Mouse (Mus musculus): Measurements from ENCODE around the gene Pik3r6. TPM values are rescaled to one million over a fixed set of nuclear protein-coding genes. Genes with fewer than 3 reads are reported as not detected.

The Pik3r6 gene
- polyA plus RNA-seq, 2 experiments, result 2.2 to 2.9 TPM

GRCm38 (mm10) chr11:68485206-68485942, 17.4 kb upstream of the Pik3r6 start:
- Histone ChIP-seq H3K27me3 (ENCODE audit: control insufficient read depth, insufficient read depth, low read length) (no peaks in the 10 kb centered on the region), H3K9ac (ENCODE audit: low read depth, low read length, severe bottlenecking) (no peak overlapping the region), H3K4me1 (ENCODE audit: control insufficient read depth, insufficient read depth, low read length) (no peaks in the 10 kb centered on the region), H3K9me3 (ENCODE audit: control insufficient read depth, low read length) (no peaks in the 10 kb centered on the region), H3K4me3 (replicated peaks; ENCODE audit: low read length) (no peak overlapping the region), H3K4me2 (replicated peaks; ENCODE audit: low read depth, low read length, severe bottlenecking) (no peak overlapping the region), H3K27ac (replicated peaks; ENCODE audit: low read depth, low read length) (no peak overlapping the region), H3K36me3 (ENCODE audit: control insufficient read depth, insufficient read depth, low read length) (no peaks in the 10 kb centered on the region)
- DNase-seq (ENCODE audit: low spot score) (peak; percentile 79), ATAC-seq (ENCODE audit: low FRiP score, low read depth) (no peak)
- no peak for TF ChIP-seq POLR2A (IDR thresholded peaks at IDR 0.05; ENCODE audit: borderline replicate concordance, extremely low read depth, insufficient read depth, insufficient read length)
- WGBS, result 36% methylated on average over 8 of the region's 8 CpGs

- Histone ChIP-seq H3K4me2 (replicated peaks; ENCODE audit: low read depth, low read length, severe bottlenecking) (no peak overlapping the region), H3K36me3 (ENCODE audit: control insufficient read depth, insufficient read depth, low read length) (no peaks in the 10 kb centered on the region), H3K27me3 (ENCODE audit: control insufficient read depth, insufficient read depth, low read length) (no peaks in the 10 kb centered on the region), H3K9ac (ENCODE audit: low read depth, low read length, severe bottlenecking) (no peak overlapping the region), H3K9me3 (ENCODE audit: control insufficient read depth, low read length) (no peaks in the 10 kb centered on the region), H3K4me3 (replicated peaks; ENCODE audit: low read length) (no peak overlapping the region), H3K4me1 (ENCODE audit: control insufficient read depth, insufficient read depth, low read length) (no peaks in the 10 kb centered on the region), H3K27ac (replicated peaks; ENCODE audit: low read depth, low read length) (no peak overlapping the region)
- ATAC-seq (ENCODE audit: low FRiP score, low read depth) (no peak), DNase-seq (ENCODE audit: low spot score) (no peak)
- TF ChIP-seq POLR2A (IDR thresholded peaks at IDR 0.05; ENCODE audit: borderline replicate concordance, extremely low read depth, insufficient read depth, insufficient read length), result no peak
- WGBS, result 93% methylated on average over 3 of the region's 3 CpGs
These were observed 16.7 kb upstream of the Pik3r6 start for GRCm38 (mm10) chr11:68486093-68486492.

- Histone ChIP-seq H3K4me1 (ENCODE audit: control insufficient read depth, insufficient read depth, low read length) (0 out of 2 replicates have a peak, but pooled peaks cover 4% of the 10 kb centered on the region), H3K27me3 (ENCODE audit: control insufficient read depth, insufficient read depth, low read length) (no peaks in the 10 kb centered on the region), H3K27ac (replicated peaks; ENCODE audit: low read depth, low read length) (no peak overlapping the region), H3K9ac (ENCODE audit: low read depth, low read length, severe bottlenecking) (no peak overlapping the region), H3K9me3 (ENCODE audit: control insufficient read depth, low read length) (no peaks in the 10 kb centered on the region), H3K36me3 (ENCODE audit: control insufficient read depth, insufficient read depth, low read length) (no peaks in the 10 kb centered on the region), H3K4me3 (replicated peaks; ENCODE audit: low read length) (no peak overlapping the region), H3K4me2 (replicated peaks; ENCODE audit: low read depth, low read length, severe bottlenecking) (no peak overlapping the region)
- no peak for TF ChIP-seq POLR2A (IDR thresholded peaks at IDR 0.05; ENCODE audit: borderline replicate concordance, extremely low read depth, insufficient read depth, insufficient read length)
- DNase-seq (ENCODE audit: low spot score) (no peak), ATAC-seq (ENCODE audit: low FRiP score, low read depth) (no peak)
- 91% methylated on average over 10 of the region's 10 CpGs for WGBS
These were observed 15.1 kb upstream of the Pik3r6 start for GRCm38 (mm10) chr11:68487720-68488119.

- Histone ChIP-seq H3K4me1 (ENCODE audit: control insufficient read depth, insufficient read depth, low read length) (0 out of 2 replicates have a peak, but pooled peaks cover 4% of the 10 kb centered on the region), H3K27ac (replicated peaks; ENCODE audit: low read depth, low read length) (no peak overlapping the region), H3K9ac (ENCODE audit: low read depth, low read length, severe bottlenecking) (no peak overlapping the region), H3K36me3 (ENCODE audit: control insufficient read depth, insufficient read depth, low read length) (no peaks in the 10 kb centered on the region), H3K4me3 (replicated peaks; ENCODE audit: low read length) (no peak overlapping the region), H3K27me3 (ENCODE audit: control insufficient read depth, insufficient read depth, low read length) (no peaks in the 10 kb centered on the region), H3K9me3 (ENCODE audit: control insufficient read depth, low read length) (no peaks in the 10 kb centered on the region), H3K4me2 (replicated peaks; ENCODE audit: low read depth, low read length, severe bottlenecking) (no peak overlapping the region)
- no peak for DNase-seq (ENCODE audit: low spot score)
- TF ChIP-seq POLR2A (IDR thresholded peaks at IDR 0.05; ENCODE audit: borderline replicate concordance, extremely low read depth, insufficient read depth, insufficient read length), result no peak
- WGBS, result 70% methylated on average over 6 of the region's 6 CpGs
- no peak for ATAC-seq (ENCODE audit: low FRiP score, low read depth)
These were observed 14.5 kb upstream of the Pik3r6 start for GRCm38 (mm10) chr11:68488256-68488824.

GRCm38 (mm10) chr11:68489236-68489635, 13.6 kb upstream of the Pik3r6 start:
- WGBS, result 29% methylated on average over 2 of the region's 2 CpGs
- Histone ChIP-seq H3K4me1 (ENCODE audit: control insufficient read depth, insufficient read depth, low read length) (0 out of 2 replicates have a peak, but pooled peaks cover 4% of the 10 kb centered on the region), H3K27ac (replicated peaks; ENCODE audit: low read depth, low read length) (no peak overlapping the region), H3K4me3 (replicated peaks; ENCODE audit: low read length) (no peak overlapping the region), H3K36me3 (ENCODE audit: control insufficient read depth, insufficient read depth, low read length) (no peaks in the 10 kb centered on the region), H3K4me2 (replicated peaks; ENCODE audit: low read depth, low read length, severe bottlenecking) (no peak overlapping the region), H3K9me3 (ENCODE audit: control insufficient read depth, low read length) (no peaks in the 10 kb centered on the region), H3K9ac (ENCODE audit: low read depth, low read length, severe bottlenecking) (no peak overlapping the region), H3K27me3 (ENCODE audit: control insufficient read depth, insufficient read depth, low read length) (no peaks in the 10 kb centered on the region)
- no peak for TF ChIP-seq POLR2A (IDR thresholded peaks at IDR 0.05; ENCODE audit: borderline replicate concordance, extremely low read depth, insufficient read depth, insufficient read length)
- ATAC-seq (ENCODE audit: low FRiP score, low read depth) (no peak), DNase-seq (ENCODE audit: low spot score) (no peak)

Data from limb, embryonic 14.5 days (tissue).